Mouse (Mus musculus): ENCODE measurements around the gene Fam168a. TPM values are rescaled to one million over a fixed set of nuclear protein-coding genes. Genes with fewer than 3 reads are reported as not detected.

Gene Fam168a
- total RNA-seq, 2 experiments from 2014 or later, result 7.9 to 24.2 TPM

Other genes with a start within 250 kb of the Fam168a start
- gene Ucp3, start 233.6 kb upstream of the Fam168a start, total RNA-seq (2015), result 0.15 TPM in 1 of 2 replicates, not detected in the other
- gene Ucp3, start 233.6 kb upstream of the Fam168a start, total RNA-seq (2017), result not detected in 2 replicates
- gene Ucp2, start 213.3 kb upstream of the Fam168a start, total RNA-seq (2015), result 208 and 232 TPM in 2 replicates
- 90.4 and 97.3 TPM in 2 replicates for gene Ucp2, start 213.3 kb upstream of the Fam168a start, total RNA-seq (2017)
- not detected in 2 replicates for gene Dnajb13, start 191.7 kb upstream of the Fam168a start, total RNA-seq (2015)
- 0.17 TPM in 1 of 2 replicates, not detected in the other for gene Dnajb13, start 191.7 kb upstream of the Fam168a start, total RNA-seq (2017)
- gene Coa4, start 169.6 kb upstream of the Fam168a start, total RNA-seq (2015), result 10.7 and 21.3 TPM in 2 replicates
- gene Coa4, start 169.6 kb upstream of the Fam168a start, total RNA-seq (2017), result 11.6 and 13.0 TPM in 2 replicates
- 74.1 and 84.7 TPM in 2 replicates for gene Rab6a, start 99.2 kb upstream of the Fam168a start, total RNA-seq (2015)
- gene Rab6a, start 99.2 kb upstream of the Fam168a start, total RNA-seq (2017), result 61.0 and 61.8 TPM in 2 replicates
- 60.1 and 76.3 TPM in 2 replicates for gene Mrpl48, start 98.3 kb upstream of the Fam168a start, total RNA-seq (2015)
- gene Mrpl48, start 98.3 kb upstream of the Fam168a start, total RNA-seq (2017), result 91.0 and 99.4 TPM in 2 replicates
- not detected in 2 replicates for gene Plekhb1, start 44.2 kb upstream of the Fam168a start, total RNA-seq (2015)
- gene Plekhb1, start 44.2 kb upstream of the Fam168a start, total RNA-seq (2017), result not detected in 2 replicates
- 8.2 and 9.0 TPM in 2 replicates for gene Relt, start 156.8 kb downstream of the Fam168a start, total RNA-seq (2015)
- 6.3 and 13.1 TPM in 2 replicates for gene Relt, start 156.8 kb downstream of the Fam168a start, total RNA-seq (2017)
- 0.12 and 0.44 TPM in 2 replicates for gene Arhgef17, start 225.5 kb downstream of the Fam168a start, total RNA-seq (2015)
- 0.08 TPM in 1 of 2 replicates, not detected in the other for gene Arhgef17, start 225.5 kb downstream of the Fam168a start, total RNA-seq (2017)

Measured in megakaryocyte progenitor cell, adult 5-6 weeks (primary cell).